8 mouse cellular contexts compared by ENCODE assay signal in genomic region chr2:150608872-150609560, GRCm38 (mm10). TPM values are rescaled to one million over a fixed set of nuclear protein-coding genes. Genes with fewer than 3 reads are reported as not detected.
DNase-seq lines count a peak whose midpoint lies in the region; ATAC-seq lines count a peak whose summit lies in the region.

No protein-coding gene starts in this region.

- peak overlapping the region; percentile 76 for H3K27ac ChIP-seq in forebrain, embryonic 10.5 days
- H3K27ac ChIP-seq in hindbrain, embryonic 13.5 days: peak overlapping the region; percentile 80; the same call in 1 of the 2 replicates
- no peak overlapping the region for H3K27ac ChIP-seq in lung, embryonic 16.5 days (ENCODE audit: low read length)

- no peaks in the 10 kb centered on the region for H3K36me3 ChIP-seq in forebrain, embryonic 10.5 days (replicated peaks)
- peaks cover 5% of the 10 kb centered on the region; the same call in 1 of the 2 replicates for H3K36me3 ChIP-seq in hindbrain, embryonic 13.5 days
- H3K36me3 ChIP-seq in lung, embryonic 16.5 days (ENCODE audit: control insufficient read depth, insufficient read depth, low read length): no peaks in the 10 kb centered on the region

- no peaks in the 10 kb centered on the region for H3K27me3 ChIP-seq in forebrain, embryonic 10.5 days (ENCODE audit: poor library complexity, severe bottlenecking)
- no peaks in the 10 kb centered on the region for H3K27me3 ChIP-seq in hindbrain, embryonic 13.5 days
- no peaks in the 10 kb centered on the region for H3K27me3 ChIP-seq in lung, embryonic 16.5 days (ENCODE audit: control insufficient read depth, insufficient read depth, low read depth, low read length)

- WGBS in forebrain, embryonic 10.5 days: 3% methylated on average over 10 of the region's 10 CpGs
- WGBS in hindbrain, embryonic 13.5 days: 2% methylated on average over 10 of the region's 10 CpGs
- under 1% methylated on average over 10 of the region's 10 CpGs for WGBS in lung, embryonic 16.5 days

- H3K4me1 ChIP-seq in forebrain, embryonic 10.5 days: peaks cover 14% of the 10 kb centered on the region
- peaks cover 17% of the 10 kb centered on the region for H3K4me1 ChIP-seq in hindbrain, embryonic 13.5 days (replicated peaks)
- peaks cover 4% of the 10 kb centered on the region for H3K4me1 ChIP-seq in lung, embryonic 16.5 days (replicated peaks; ENCODE audit: control insufficient read depth, insufficient read depth, low read length)

- peak; percentile 87 for DNase-seq in NIH3T3 (ENCODE audit: low read depth)
- DNase-seq in c-Kit-positive CD71-positive TER-119-negative erythroid progenitor cells, embryonic 14.5 days (ENCODE audit: low read depth): peak; percentile 78
- DNase-seq in forebrain, embryonic 10.5 days (ENCODE audit: extremely low spot score, low spot score): peak; percentile 52
- peak; percentile 72 to 75 for DNase-seq in layer of hippocampus, postnatal 10 days (ENCODE audit: low spot score in 2 of 2)
- peak; percentile 46 for DNase-seq in retina, adult 2 months (ENCODE audit: low read depth, low spot score)
- DNase-seq in urinary bladder, postnatal 36 days (ENCODE audit: low spot score in 2 of 2): peak; percentile 24 to 38

- peak overlapping the region; percentile 90 for H3K9ac ChIP-seq in hindbrain, embryonic 13.5 days
- peak overlapping the region; percentile 90 for H3K9ac ChIP-seq in lung, embryonic 16.5 days (ENCODE audit: low read length)

- H3K9me3 ChIP-seq in forebrain, embryonic 10.5 days: no peaks in the 10 kb centered on the region
- H3K9me3 ChIP-seq in hindbrain, embryonic 13.5 days: no peaks in the 10 kb centered on the region
- no peaks in the 10 kb centered on the region for H3K9me3 ChIP-seq in lung, embryonic 16.5 days (ENCODE audit: control insufficient read depth, low read length)

- ATAC-seq in hindbrain, embryonic 13.5 days (ENCODE audit: low FRiP score): peak; percentile 75
- ATAC-seq in lung, embryonic 16.5 days (ENCODE audit: low read depth): peak; percentile 61; the same call in 1 of the 2 replicates

- H3K4me3 ChIP-seq in forebrain, embryonic 10.5 days: peak overlapping the region; percentile 91
- peak overlapping the region; percentile 88 for H3K4me3 ChIP-seq in hindbrain, embryonic 13.5 days
- peak overlapping the region; percentile 96 for H3K4me3 ChIP-seq in lung, embryonic 16.5 days (ENCODE audit: low read length)

- H3K4me2 ChIP-seq in hindbrain, embryonic 13.5 days: peak overlapping the region; percentile 77
- H3K4me2 ChIP-seq in lung, embryonic 16.5 days (ENCODE audit: low read depth, low read length): peak overlapping the region; percentile 88

RNA-seq across cellular contexts. Expression of gene Apmap, which starts 0.6 kb away (rescaled TPM):
- polyA plus RNA-seq in forebrain, embryonic 10.5 days (2016; fragmentation: Nextera tagmentation; extraction: Ambion mirVana): 34.2 and 34.9 TPM in 2 replicates
- 42.9 and 45.9 TPM in 2 replicates for polyA plus RNA-seq in hindbrain, embryonic 13.5 days (2015; fragmentation: Nextera tagmentation; extraction: Ambion mirVana)
- total RNA-seq in layer of hippocampus, postnatal 10 days (2021): 10 to 100 TPM; 48.9 to 53.0 TPM
- polyA plus RNA-seq in lung, embryonic 16.5 days (2015; fragmentation: Nextera tagmentation; extraction: Ambion mirVana): 56.6 and 57.2 TPM in 2 replicates

RNA-seq across cellular contexts. Expression of gene Cst7, which starts 38.8 kb away (rescaled TPM):
- polyA plus RNA-seq in forebrain, embryonic 10.5 days (2016; fragmentation: Nextera tagmentation; extraction: Ambion mirVana): 0.20 and 0.21 TPM in 2 replicates
- polyA plus RNA-seq in hindbrain, embryonic 13.5 days (2015; fragmentation: Nextera tagmentation; extraction: Ambion mirVana): 0.21 and 0.40 TPM in 2 replicates
- total RNA-seq in layer of hippocampus, postnatal 10 days (2021): not detected
- polyA plus RNA-seq in lung, embryonic 16.5 days (2015; fragmentation: Nextera tagmentation; extraction: Ambion mirVana): 0.20 and 0.36 TPM in 2 replicates

RNA-seq across cellular contexts. Expression of gene Acss1, which starts 59.3 kb away (rescaled TPM):
- polyA plus RNA-seq in forebrain, embryonic 10.5 days (2016; fragmentation: Nextera tagmentation; extraction: Ambion mirVana): 14.1 and 17.6 TPM in 2 replicates
- polyA plus RNA-seq in hindbrain, embryonic 13.5 days (2015; fragmentation: Nextera tagmentation; extraction: Ambion mirVana): 19.8 and 20.1 TPM in 2 replicates
- 10 to 100 TPM; 19.5 to 21.9 TPM for total RNA-seq in layer of hippocampus, postnatal 10 days (2021)
- 11.3 and 14.7 TPM in 2 replicates for polyA plus RNA-seq in lung, embryonic 16.5 days (2015; fragmentation: Nextera tagmentation; extraction: Ambion mirVana)

Comparison
In these comparisons a context has a peak if more than half of its experiments do, and no peak if none do; other contexts are left out.
1. DNase-seq: peak in every context shown above with its lines; median percentile 87 in NIH3T3; 78 in c-Kit-positive CD71-positive TER-119-negative erythroid progenitor cells, embryonic 14.5 days; 74 in layer of hippocampus, postnatal 10 days; 52 in forebrain, embryonic 10.5 days; 46 in retina, adult 2 months; 31 in urinary bladder, postnatal 36 days.